Mouse (Mus musculus) lung, adult 2 months (tissue): ENCODE measurements around the gene Dph3.

Source experiments
- CTCF ChIP-seq: fragments of 200-500 bp; IDR thresholded peaks from 2 replicates; pipeline ENCODE4 v1.5.1; 2011; ENCODE audit warnings: mild to moderate bottlenecking, low read length, control low read depth; ENCODE audit not compliant: insufficient read depth
- POLR2A ChIP-seq: fragments of 200-500 bp; IDR thresholded peaks from 2 replicates; pipeline ENCODE4 v1.6.1; 2011; ENCODE audit warnings: low read depth, mild to moderate bottlenecking, control low read depth, low read length, borderline replicate concordance; ENCODE audit errors: extremely low read depth

- no peak for TF ChIP-seq POLR2A
- no peak for TF ChIP-seq CTCF
These were observed 4.5 kb downstream of the Dph3 start for GRCm38 (mm10) chr14:32081026-32081425.
